Mouse (Mus musculus) heart, adult 2 months (tissue): ENCODE measurements at regions not wholly inside any gene's neighbourhood (a gene's known extent, or its start where the extent isn't known, plus 50 kb on each side); places are given as distances from the start of the nearest gene placed in this dataset.
A peak's percentile ranks its signal among the peaks of the same experiment; 100 is the strongest.

Experiments used
- DNase-seq, 2 experiments: peaks; one replicate each; pipeline ENCODE4 v3.0.0; 2021
- H3K27ac ChIP-seq: fragments of 200-600 bp; 2 replicates; pipeline ENCODE4 v1.8.1; 2022
- H3K27me3 ChIP-seq: fragments of 200-500 bp; 2 replicates; pipeline ENCODE4 v1.6.1; 2012; ENCODE audit warnings: mild to moderate bottlenecking, low read length, inconsistent platforms, mixed read lengths; ENCODE audit not compliant: control insufficient read depth, insufficient read depth
- H3K36me3 ChIP-seq: fragments of 200-500 bp; 2 replicates; pipeline ENCODE4 v1.6.1; 2012; ENCODE audit warnings: low read length, inconsistent platforms; ENCODE audit not compliant: control insufficient read depth, insufficient read depth
- H3K4me1 ChIP-seq: fragments of 200-500 bp; 2 replicates; pipeline ENCODE4 v1.6.1; 2011; ENCODE audit warnings: low read length; ENCODE audit not compliant: control insufficient read depth, insufficient read depth
- H3K4me3 ChIP-seq: fragments of 200-600 bp; 2 replicates; pipeline ENCODE4 v1.8.1; 2022
- H3K79me2 ChIP-seq: fragments of 200-500 bp; replicated peaks from 2 replicates; pipeline ENCODE4 v1.6.1; 2012; ENCODE audit warnings: mild to moderate bottlenecking, inconsistent platforms, low read length, moderate library complexity, mixed read lengths; ENCODE audit not compliant: control insufficient read depth, insufficient read depth
- H3K9ac ChIP-seq: fragments of 200-500 bp; 2 replicates; pipeline ENCODE4 v1.6.1; 2012; ENCODE audit warnings: low read depth, mild to moderate bottlenecking, control low read depth, inconsistent platforms, low read length, mixed read lengths
- CTCF ChIP-seq: fragments of 200-600 bp; IDR thresholded peaks from 2 replicates; pipeline ENCODE4 v1.8.1; 2022; ENCODE audit warnings: antibody characterized with exemption, mild to moderate bottlenecking, moderate library complexity
- EP300 ChIP-seq: fragments of 200-500 bp; IDR thresholded peaks from 2 replicates; pipeline ENCODE4 v1.6.1; 2011; ENCODE audit warnings: low read depth, low read length, control low read depth; ENCODE audit not compliant: insufficient read depth
- POLR2A ChIP-seq: fragments of 200-500 bp; IDR thresholded peaks from 2 replicates; pipeline ENCODE4 v1.6.1; 2011; ENCODE audit warnings: mild to moderate bottlenecking, low read depth, low read length, control low read depth; ENCODE audit not compliant: insufficient read depth
- WGBS: fragments of 180-500 bp; shearing (Covaris S2); methylation state at CpG from one replicate; pipeline ENCODE4 v1.1.7; 2018; 5-methylcytosine and 5-hydroxymethylcytosine counted together
- intact Hi-C: fragments of 180-260 bp; cut with DNase I; formaldehyde crosslinking; loops from one replicate; pipeline ENCODE4 v1.15.1; 2025

- no peak overlapping the region for H3K9ac ChIP-seq
- peak overlapping the region; percentile 6; the same call in 1 of the 2 replicates for H3K4me3 ChIP-seq
- no peak overlapping the region; the same call in 1 of the 2 replicates for H3K27ac ChIP-seq
- no peaks in the 10 kb centered on the region for H3K27me3 ChIP-seq
- H3K4me1 ChIP-seq = no peaks in the 10 kb centered on the region
- H3K79me2 ChIP-seq = no peaks in the 10 kb centered on the region
- no peaks in the 10 kb centered on the region for H3K36me3 ChIP-seq
- WGBS = 58% methylated on average over 6 of the region's 6 CpGs
- TF ChIP-seq EP300 (no peak), CTCF (no peak), POLR2A (no peak)
- intact Hi-C loops = no loop called here
- DNase-seq = no peak
These were observed 77.4 kb downstream of the Egln3 start for GRCm38 (mm10) chr12:54126306-54126705.
